Mouse (Mus musculus): ENCODE results near the gene Prr5l. TPM values are rescaled to one million over a fixed set of nuclear protein-coding genes. Genes with fewer than 3 reads are reported as not detected.

Gene Prr5l
- polyA plus RNA-seq, 1 experiment from 2014 or later = 32.7 TPM

- H3K36me3 ChIP-seq = 0 out of 2 replicates have a peak, but pooled peaks cover 4% of the 10 kb centered on the region
- peaks cover 6% of the 10 kb centered on the region for H3K4me1 ChIP-seq
- no peaks in the 10 kb centered on the region for H3K9me3 ChIP-seq
- no peak overlapping the region for H3K9ac ChIP-seq
- H3K4me2 ChIP-seq = peak overlapping the region; percentile 41
- peak overlapping the region; percentile 15; the same call in 1 of the 2 replicates for H3K4me3 ChIP-seq
- ATAC-seq (ENCODE audit: insufficient number of reproducible peaks, low FRiP score, low TSS enrichment, low read depth) = no peak
- H3K27me3 ChIP-seq = no peaks in the 10 kb centered on the region
- WGBS = 25% methylated on average over 21 of the region's 21 CpGs
- H3K27ac ChIP-seq = no peak overlapping the region
Observed at GRCm38 (mm10) chr2:101905534-101906378, 22.9 kb upstream of the Prr5l start.

GRCm38 (mm10) chr2:101902196-101902595 lies 19.4 kb upstream of the Prr5l start:
- Histone ChIP-seq H3K36me3 (peaks cover 25% of the 10 kb centered on the region; the same call in 1 of the 2 replicates), H3K27ac (no peak overlapping the region), H3K4me1 (peaks cover 6% of the 10 kb centered on the region), H3K9ac (no peak overlapping the region), H3K4me3 (no peak overlapping the region), H3K27me3 (no peaks in the 10 kb centered on the region), H3K4me2 (no peak overlapping the region), H3K9me3 (no peaks in the 10 kb centered on the region)
- no peak for ATAC-seq (ENCODE audit: insufficient number of reproducible peaks, low FRiP score, low TSS enrichment, low read depth)
- WGBS = 76% methylated on average over 4 of the region's 4 CpGs

GRCm38 (mm10) chr2:101896425-101897204 lies 13.8 kb upstream of the Prr5l start:
- Histone ChIP-seq H3K36me3 (peaks cover 39% of the 10 kb centered on the region), H3K9ac (no peak overlapping the region), H3K27ac (no peak overlapping the region), H3K4me1 (no peaks in the 10 kb centered on the region), H3K4me2 (no peak overlapping the region), H3K4me3 (no peak overlapping the region), H3K27me3 (no peaks in the 10 kb centered on the region), H3K9me3 (no peaks in the 10 kb centered on the region)
- 61% methylated on average over 10 of the region's 10 CpGs for WGBS
- ATAC-seq (ENCODE audit: insufficient number of reproducible peaks, low FRiP score, low TSS enrichment, low read depth) = no peak

GRCm38 (mm10) chr2:101894126-101894525 lies 11.3 kb upstream of the Prr5l start:
- no peak overlapping the region for H3K9ac ChIP-seq
- no peak overlapping the region for H3K4me3 ChIP-seq
- peaks cover 22% of the 10 kb centered on the region for H3K36me3 ChIP-seq
- H3K9me3 ChIP-seq = no peaks in the 10 kb centered on the region
- WGBS = 91% methylated on average over 3 of the region's 3 CpGs
- H3K4me1 ChIP-seq = no peaks in the 10 kb centered on the region
- ATAC-seq (ENCODE audit: insufficient number of reproducible peaks, low FRiP score, low TSS enrichment, low read depth) = no peak
- no peaks in the 10 kb centered on the region for H3K27me3 ChIP-seq
- H3K27ac ChIP-seq = no peak overlapping the region
- no peak overlapping the region for H3K4me2 ChIP-seq

- Histone ChIP-seq H3K9ac (no peak overlapping the region), H3K4me2 (no peak overlapping the region), H3K27me3 (no peaks in the 10 kb centered on the region), H3K36me3 (peaks cover 12% of the 10 kb centered on the region), H3K27ac (no peak overlapping the region), H3K9me3 (no peaks in the 10 kb centered on the region), H3K4me3 (no peak overlapping the region), H3K4me1 (peaks cover 7% of the 10 kb centered on the region)
- WGBS = 43% methylated on average over 7 of the region's 7 CpGs
- no peak for ATAC-seq (ENCODE audit: insufficient number of reproducible peaks, low FRiP score, low TSS enrichment, low read depth)
Observed at GRCm38 (mm10) chr2:101891143-101891542, 8.3 kb upstream of the Prr5l start.

- no peak overlapping the region for H3K4me3 ChIP-seq
- no peak overlapping the region for H3K27ac ChIP-seq
- ATAC-seq (ENCODE audit: insufficient number of reproducible peaks, low FRiP score, low TSS enrichment, low read depth) = no peak
- WGBS = 89% methylated on average over 8 of the region's 8 CpGs
- H3K27me3 ChIP-seq = no peaks in the 10 kb centered on the region
- no peak overlapping the region for H3K9ac ChIP-seq
- no peak overlapping the region for H3K4me2 ChIP-seq
- H3K9me3 ChIP-seq = no peaks in the 10 kb centered on the region
- peaks cover 13% of the 10 kb centered on the region for H3K4me1 ChIP-seq
- 0 out of 2 replicates have a peak, but pooled peaks cover 4% of the 10 kb centered on the region for H3K36me3 ChIP-seq
Observed at GRCm38 (mm10) chr2:101888886-101889285, 6.1 kb upstream of the Prr5l start.

GRCm38 (mm10) chr2:101885768-101886438 lies 3.1 kb upstream of the Prr5l start, which contains the start of gene Commd9:
Gene Commd9, plus strand, starts transcription at chr2:101886247.
- 12% methylated on average over 22 of the region's 22 CpGs for WGBS
- H3K4me2 ChIP-seq = peak within 1 kb of the TSS; percentile 71
- peak within 1 kb of the TSS; percentile 72 for H3K4me3 ChIP-seq
- H3K9ac ChIP-seq = peak within 1 kb of the TSS; percentile 63
- ATAC-seq (ENCODE audit: insufficient number of reproducible peaks, low FRiP score, low TSS enrichment, low read depth) = peak; percentile 91
- H3K36me3 ChIP-seq = 0 out of 2 replicates have a peak, but pooled peaks cover 4% of the 10 kb centered on the region
- H3K4me1 ChIP-seq = peaks cover 13% of the 10 kb centered on the region
- H3K27me3 ChIP-seq = no peaks in the 10 kb centered on the region
- H3K9me3 ChIP-seq = no peaks in the 10 kb centered on the region
- peak within 1 kb of the TSS; percentile 38; the same call in 1 of the 2 replicates for H3K27ac ChIP-seq

GRCm38 (mm10) chr2:101884286-101884685 lies 1.5 kb upstream of the Prr5l start:
- H3K9ac ChIP-seq = no peak overlapping the region
- no peak overlapping the region; the same call in 1 of the 2 replicates for H3K27ac ChIP-seq
- H3K36me3 ChIP-seq = no peaks in the 10 kb centered on the region
- no peak for ATAC-seq (ENCODE audit: insufficient number of reproducible peaks, low FRiP score, low TSS enrichment, low read depth)
- H3K27me3 ChIP-seq = no peaks in the 10 kb centered on the region
- H3K9me3 ChIP-seq = no peaks in the 10 kb centered on the region
- H3K4me3 ChIP-seq = no peak overlapping the region
- 64% methylated on average over 2 of the region's 2 CpGs for WGBS
- H3K4me2 ChIP-seq = no peak overlapping the region
- peaks cover 13% of the 10 kb centered on the region for H3K4me1 ChIP-seq

- no peak overlapping the region for H3K4me3 ChIP-seq
- H3K9me3 ChIP-seq = no peaks in the 10 kb centered on the region
- H3K9ac ChIP-seq = no peak overlapping the region
- H3K27ac ChIP-seq = no peak overlapping the region
- H3K4me2 ChIP-seq = no peak overlapping the region
- peaks cover 7% of the 10 kb centered on the region for H3K4me1 ChIP-seq
- ATAC-seq (ENCODE audit: insufficient number of reproducible peaks, low FRiP score, low TSS enrichment, low read depth) = no peak
- no peaks in the 10 kb centered on the region for H3K36me3 ChIP-seq
- no peaks in the 10 kb centered on the region for H3K27me3 ChIP-seq
- WGBS = 81% methylated on average over 9 of the region's 9 CpGs
Observed at GRCm38 (mm10) chr2:101881471-101882162, 1.2 kb downstream of the Prr5l start.

- H3K27me3 ChIP-seq = no peaks in the 10 kb centered on the region
- ATAC-seq (ENCODE audit: insufficient number of reproducible peaks, low FRiP score, low TSS enrichment, low read depth) = no peak
- no peak overlapping the region for H3K9ac ChIP-seq
- H3K27ac ChIP-seq = no peak overlapping the region
- 0 out of 2 replicates have a peak, but pooled peaks cover 3% of the 10 kb centered on the region for H3K4me1 ChIP-seq
- peak overlapping the region; percentile 46 for H3K4me2 ChIP-seq
- 0 out of 2 replicates have a peak overlapping the region, but pooled peaks have one; percentile 21 for H3K4me3 ChIP-seq
- H3K36me3 ChIP-seq = no peaks in the 10 kb centered on the region
- H3K9me3 ChIP-seq = no peaks in the 10 kb centered on the region
- WGBS = 24% methylated on average over 14 of the region's 14 CpGs
Observed at GRCm38 (mm10) chr2:101871179-101871578, 11.6 kb downstream of the Prr5l start.

- Histone ChIP-seq H3K9me3 (no peaks in the 10 kb centered on the region), H3K4me2 (no peak overlapping the region), H3K4me3 (no peak overlapping the region), H3K27me3 (no peaks in the 10 kb centered on the region), H3K27ac (no peak overlapping the region), H3K4me1 (0 out of 2 replicates have a peak, but pooled peaks cover 3% of the 10 kb centered on the region), H3K36me3 (no peaks in the 10 kb centered on the region), H3K9ac (no peak overlapping the region)
- ATAC-seq (ENCODE audit: insufficient number of reproducible peaks, low FRiP score, low TSS enrichment, low read depth) = no peak
- WGBS = 81% methylated on average over 4 of the region's 4 CpGs
Observed at GRCm38 (mm10) chr2:101868683-101869082, 14.1 kb downstream of the Prr5l start.
